Mouse (Mus musculus): ENCODE data around the gene Ubtd1. TPM values are rescaled to one million over a fixed set of nuclear protein-coding genes. Genes with fewer than 3 reads are reported as not detected.

Gene Ubtd1
- 10 to 100 TPM; 15.8 to 18.9 TPM for total RNA-seq (2021)
- long read RNA-seq, transcript Ubtd1-201 (3 exons, 1,529 nt), result major isoform, 9 of 13 reads
- long read RNA-seq, partial matches to known transcripts, result 0 of 13 reads
- long read RNA-seq, other reads (novel, unspliced or antisense), result 4 of 13 reads

GRCm38 (mm10) chr19:41981595-41981927 lies at the start of gene Ubtd1:
Gene Ubtd1, plus strand, starts transcription at chr19:41981763.
- no peak for DNase-seq (ENCODE audit: low spot score in 2 of 2)

DNA sequence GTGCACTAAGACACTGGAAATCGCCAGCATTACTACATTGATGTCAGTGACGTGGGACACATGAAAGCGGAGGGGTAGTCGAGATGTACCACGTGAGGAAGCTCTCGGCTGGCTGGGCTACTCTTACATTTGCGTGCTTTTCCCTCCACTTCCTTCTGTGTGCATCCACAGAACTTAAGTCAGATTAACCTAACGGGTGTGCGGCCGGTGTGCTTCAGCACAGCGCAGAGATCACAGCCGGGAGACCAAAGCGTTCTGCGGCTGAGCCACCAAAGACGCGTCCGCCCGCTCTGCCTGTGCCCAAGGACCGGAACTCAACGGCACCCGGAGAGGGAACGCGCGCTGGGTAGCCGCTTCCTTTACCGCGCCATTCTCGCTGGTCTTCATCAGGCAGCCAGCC lies 48.9 kb upstream of the Ubtd1 start:
- no peak for DNase-seq (ENCODE audit: low spot score in 2 of 2)

DNA sequence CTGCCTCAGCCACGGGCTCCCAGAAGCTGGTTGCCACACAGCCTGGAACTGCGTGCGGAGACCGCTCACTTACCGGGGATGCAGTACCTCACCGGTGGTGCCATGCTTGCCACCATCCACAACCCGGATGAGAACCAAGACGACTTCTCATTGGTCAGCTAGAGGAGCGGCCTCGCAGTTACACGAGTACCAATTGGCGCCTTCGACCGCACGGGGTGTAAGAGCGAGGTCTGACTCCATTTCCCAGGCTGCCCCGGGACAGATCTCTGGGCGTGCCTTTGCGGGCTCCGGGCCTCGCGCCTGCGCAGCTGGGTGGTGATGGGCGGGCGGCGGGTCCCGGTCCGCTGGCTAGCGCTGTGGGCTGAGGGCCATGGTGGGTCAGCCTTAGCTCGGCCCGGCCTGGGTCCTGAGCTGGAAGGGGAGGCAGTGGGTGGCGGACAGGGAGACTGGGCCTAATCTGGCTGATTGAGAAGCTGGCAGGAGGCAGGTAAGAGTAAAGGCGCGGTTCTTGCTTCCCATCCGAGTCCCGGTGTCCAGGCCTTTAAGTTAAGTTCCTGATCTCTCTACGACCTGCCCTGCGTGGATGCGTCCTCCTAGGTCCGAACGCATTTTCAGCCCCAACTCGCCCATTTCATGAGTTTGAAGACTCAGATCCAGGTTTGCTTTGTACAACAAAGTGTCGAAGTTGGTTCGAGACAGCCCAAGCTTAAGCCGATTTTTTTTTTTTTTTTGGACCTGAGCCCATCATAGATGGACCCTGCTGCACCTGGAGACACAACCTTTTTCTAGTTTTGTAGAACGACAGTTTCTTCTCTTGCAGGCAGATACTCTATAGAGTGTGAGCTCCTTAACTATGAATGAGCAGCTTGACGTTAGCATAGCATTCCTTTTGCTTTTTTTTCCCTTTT lies 48.1 kb upstream of the Ubtd1 start, which contains the start of the genes Exosc1 and Zdhhc16:
TSS of gene Exosc1 (minus strand) at position 245 of the 908 bp plus-strand sequence.
TSS of gene Zdhhc16 (plus strand) at position 302 of the 908 bp plus-strand sequence.
- DNase-seq (ENCODE audit: low spot score in 2 of 2), result peak; percentile 98 to 99

- no peak for DNase-seq (ENCODE audit: low spot score in 2 of 2)
Measured at GRCm38 (mm10) chr19:41934124-41934523, 47.4 kb upstream of the Ubtd1 start.

DNA sequence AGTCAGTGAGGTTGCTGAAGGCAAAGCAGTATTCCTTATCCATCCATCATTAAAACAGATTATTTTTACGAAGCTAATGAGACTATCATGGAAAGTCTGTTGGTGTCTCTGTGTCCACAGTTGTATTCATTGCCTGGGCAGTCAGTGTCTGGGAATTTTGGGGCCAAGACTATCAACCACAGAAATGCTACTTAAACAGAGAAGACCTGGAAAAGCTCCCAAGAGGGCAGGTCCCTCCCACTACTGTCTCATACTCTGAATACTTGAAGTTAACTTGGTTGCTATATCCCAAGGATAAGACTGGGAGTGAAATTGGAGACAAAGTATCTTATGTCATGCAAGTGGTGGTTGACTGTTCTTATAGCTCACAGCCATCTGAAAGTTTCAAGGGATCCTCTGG lies 45.6 kb upstream of the Ubtd1 start:
- DNase-seq (ENCODE audit: low spot score in 2 of 2), result no peak

- no peak for DNase-seq (ENCODE audit: low spot score in 2 of 2)
Measured at GRCm38 (mm10) chr19:41938539-41938938, 43.0 kb upstream of the Ubtd1 start.

DNA sequence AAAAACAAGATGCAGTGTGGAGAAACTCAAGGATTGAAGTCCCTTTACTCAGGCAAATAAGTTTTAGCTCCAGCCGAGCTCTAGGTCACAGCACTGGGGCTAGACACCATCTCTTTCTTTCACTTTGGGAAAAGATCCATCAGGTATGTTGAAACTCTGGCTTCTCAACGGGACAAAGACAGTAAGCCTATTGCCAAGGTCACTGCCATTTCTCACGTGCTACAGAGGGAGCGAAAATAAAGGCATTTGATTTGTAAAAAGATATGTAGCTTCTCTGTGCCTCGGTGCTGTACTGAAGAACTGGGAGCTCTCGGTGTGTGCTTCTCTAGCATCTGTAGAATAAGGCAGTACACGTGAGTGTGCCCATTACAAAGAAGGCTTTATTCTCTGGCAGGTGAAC lies 37.7 kb upstream of the Ubtd1 start:
- DNase-seq (ENCODE audit: low spot score in 2 of 2), result no peak

DNA sequence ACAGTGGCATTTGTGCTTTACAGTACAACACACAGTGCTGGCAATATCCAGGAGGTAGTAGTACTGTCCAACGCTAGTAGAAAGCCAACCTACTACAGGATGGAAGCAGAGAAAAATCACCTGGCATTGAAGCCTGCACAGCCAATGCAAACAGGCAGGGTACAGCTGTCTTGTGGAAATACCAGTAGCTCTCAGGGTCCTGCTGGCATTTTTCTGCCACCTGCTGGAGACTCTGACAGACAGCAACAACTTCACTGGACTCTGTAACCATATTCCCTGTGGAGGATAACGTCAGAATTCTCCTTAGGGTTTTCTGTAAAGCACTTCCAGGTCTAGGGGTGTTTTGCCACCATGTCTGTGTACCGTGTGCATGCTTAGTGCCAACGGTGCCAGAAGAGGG lies 29.3 kb upstream of the Ubtd1 start:
- no peak for DNase-seq (ENCODE audit: low spot score in 2 of 2)

- peak; percentile 24 to 27 for DNase-seq (ENCODE audit: low spot score in 2 of 2)
Measured at GRCm38 (mm10) chr19:41953574-41953973, 28.0 kb upstream of the Ubtd1 start.

- no peak for DNase-seq (ENCODE audit: low spot score in 2 of 2)
Measured at GRCm38 (mm10) chr19:41969618-41970017, 11.9 kb upstream of the Ubtd1 start.

DNA sequence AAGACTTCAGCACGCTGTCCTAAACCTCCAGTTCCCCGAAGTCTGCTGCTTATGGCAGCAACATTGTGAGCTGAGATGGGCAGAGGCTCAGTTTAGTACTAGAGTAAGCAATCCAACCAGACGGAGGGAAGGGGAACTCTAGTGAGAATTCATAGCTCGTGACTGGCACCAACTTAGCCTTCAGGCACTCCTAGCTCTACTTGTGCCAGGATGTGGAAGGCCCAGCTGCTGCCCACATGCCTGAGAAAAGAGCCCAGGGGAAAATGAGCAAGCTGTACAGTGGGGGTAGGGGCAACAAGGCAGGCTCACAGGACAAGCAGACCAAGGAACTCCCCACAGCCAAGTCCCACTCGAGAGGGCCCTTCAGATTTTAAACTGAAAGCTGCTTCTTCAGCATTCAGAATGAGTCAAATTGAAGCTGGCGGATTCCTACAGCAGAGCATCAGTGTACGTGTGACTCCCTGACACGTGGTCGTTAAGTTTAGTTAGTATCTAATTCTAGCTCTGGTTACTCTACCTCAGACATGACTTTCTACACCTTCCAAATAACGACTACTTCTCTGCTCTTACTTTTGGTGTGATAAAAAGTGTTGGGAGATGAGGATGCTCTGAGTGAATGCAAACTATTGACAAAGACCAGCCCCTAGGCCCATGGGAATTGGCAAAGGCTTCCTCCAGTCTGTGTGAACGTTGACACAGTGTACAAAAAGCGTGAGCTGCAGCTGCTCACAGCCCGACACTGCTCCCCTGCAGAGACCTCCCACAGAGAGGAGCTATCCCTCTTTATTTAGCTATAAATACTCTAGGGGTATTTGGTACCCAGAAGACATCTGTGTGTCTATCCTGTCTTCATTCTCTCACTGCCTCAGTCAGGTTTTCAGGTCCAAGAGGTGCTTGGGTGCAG lies 7.4 kb upstream of the Ubtd1 start:
- peak; percentile 22 to 32 for DNase-seq (ENCODE audit: low spot score in 2 of 2)

- no peak for DNase-seq (ENCODE audit: low spot score in 2 of 2)
Measured at GRCm38 (mm10) chr19:41980422-41980818, 1.1 kb upstream of the Ubtd1 start.

- DNase-seq (ENCODE audit: low spot score in 2 of 2), result peak; percentile 98 to 99
Measured at GRCm38 (mm10) chr19:41980819-41981594, 556 bp upstream of the Ubtd1 start, which contains the start of gene Mms19. Gene Mms19, minus strand, starts transcription at chr19:41981157.

DNA sequence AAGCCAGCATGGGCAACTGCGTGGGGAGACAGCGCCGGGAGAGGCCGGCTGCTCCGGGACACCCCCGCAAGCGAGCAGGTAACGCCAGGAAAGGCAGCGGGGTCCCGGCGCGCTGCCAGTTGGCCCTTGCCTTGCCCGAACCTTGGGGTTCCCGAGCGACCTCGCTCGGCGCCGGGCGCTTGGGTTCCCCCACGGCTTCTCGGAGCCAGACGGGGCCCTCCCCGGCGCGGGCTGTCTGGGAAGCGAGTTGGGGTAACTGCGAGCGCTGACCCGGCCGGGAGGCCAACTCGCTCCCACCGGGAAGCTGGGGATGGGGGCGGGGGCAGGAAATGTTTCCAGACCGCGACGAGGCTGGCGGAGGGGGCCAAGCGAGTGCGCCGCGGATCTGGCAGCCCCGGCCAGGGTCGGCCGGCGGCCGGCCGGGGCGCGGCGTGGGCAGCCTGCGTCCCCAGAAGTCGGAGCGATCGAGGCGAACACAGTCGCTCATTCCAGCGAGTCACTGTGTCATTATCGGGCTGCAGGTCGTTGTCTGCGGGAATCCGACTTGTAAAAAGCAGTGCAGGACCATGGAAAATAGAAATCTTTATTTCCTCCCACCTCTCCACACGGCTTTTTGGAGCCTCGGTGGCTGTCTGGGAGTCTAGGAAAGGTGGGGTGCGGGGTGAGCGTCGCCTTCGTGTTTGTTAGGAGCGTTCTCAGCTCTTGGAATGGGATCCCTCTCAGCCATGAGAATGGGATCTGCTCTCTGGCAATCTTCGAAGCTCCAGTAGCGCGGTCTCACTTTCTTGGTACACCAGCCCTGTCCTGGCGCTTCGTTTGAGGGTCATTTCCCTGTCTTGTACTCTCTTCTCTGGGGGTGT lies 598 bp downstream of the Ubtd1 start:
- DNase-seq (ENCODE audit: low spot score in 2 of 2), result peak in 1 of 2 experiments; percentile 70

- no peak for DNase-seq (ENCODE audit: low spot score in 2 of 2)
Measured at GRCm38 (mm10) chr19:41982791-41983150, 1.2 kb downstream of the Ubtd1 start.

DNA sequence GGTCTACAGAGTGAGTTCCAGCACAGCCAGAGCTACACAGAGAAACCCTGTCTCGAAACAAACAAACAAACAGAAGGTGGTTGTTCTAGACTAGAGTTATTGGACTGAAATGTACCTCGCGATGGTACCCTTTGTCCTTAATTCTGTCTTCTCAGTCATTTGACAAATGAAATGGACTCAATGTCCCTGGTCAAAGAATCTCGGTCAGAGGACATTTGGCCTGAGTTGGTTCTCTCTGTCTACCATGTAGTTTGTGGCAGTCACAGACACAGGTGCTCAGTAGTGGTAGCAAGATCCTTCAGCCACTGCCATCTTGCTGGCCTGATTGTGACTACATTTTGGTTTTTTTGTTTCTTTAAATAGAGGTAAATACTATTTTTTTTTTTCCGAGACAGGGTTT lies 4.4 kb downstream of the Ubtd1 start:
- DNase-seq (ENCODE audit: low spot score in 2 of 2), result no peak

DNA sequence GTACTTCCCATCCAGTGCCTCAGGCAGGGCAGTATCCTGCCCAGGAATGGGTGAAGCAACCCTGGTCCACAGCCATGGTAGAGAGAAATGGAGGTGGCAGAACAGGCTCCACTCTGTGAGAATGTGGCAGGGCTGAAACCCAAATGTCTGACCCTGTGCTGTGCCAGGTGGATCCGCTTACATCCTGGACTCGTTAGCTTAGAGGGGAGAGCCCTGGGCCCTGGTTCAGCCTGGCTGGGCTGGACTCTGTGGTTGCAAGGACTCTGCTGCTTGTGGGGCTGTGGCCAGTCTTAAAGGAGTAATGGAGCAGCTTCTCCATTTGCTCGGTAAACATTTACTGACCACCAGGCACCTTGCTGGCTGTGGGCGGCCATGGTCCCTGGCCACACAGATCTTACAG lies 5.6 kb downstream of the Ubtd1 start:
- DNase-seq (ENCODE audit: low spot score in 2 of 2), result no peak

GRCm38 (mm10) chr19:41989810-41990209 lies 8.2 kb downstream of the Ubtd1 start:
- no peak for DNase-seq (ENCODE audit: low spot score in 2 of 2)

DNA sequence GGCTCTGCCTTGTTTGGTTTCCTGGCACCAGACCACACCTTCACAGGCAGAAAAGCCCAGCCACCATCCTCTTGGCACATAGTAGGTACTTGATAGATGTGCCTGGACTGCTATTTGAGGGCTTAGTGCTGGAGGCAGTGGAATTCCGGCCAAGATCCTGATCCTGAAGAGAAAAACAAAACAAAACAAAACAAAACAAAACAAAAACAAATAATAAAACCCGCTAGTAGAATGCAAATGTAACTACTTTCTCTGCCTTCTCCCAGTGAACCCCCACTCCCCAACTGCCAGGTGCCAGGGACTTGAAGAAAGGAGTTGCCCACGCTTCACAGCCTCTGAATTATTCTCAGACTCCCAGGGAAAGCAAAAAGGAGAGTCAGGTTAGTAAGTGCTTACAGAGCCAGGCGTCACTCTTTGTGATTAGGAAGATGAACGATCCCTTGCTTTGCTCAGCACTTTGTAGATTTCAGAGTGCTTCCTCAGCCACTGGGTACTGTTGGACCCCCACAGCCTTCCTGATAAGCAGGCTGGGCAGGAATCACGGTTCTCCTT lies 10.4 kb downstream of the Ubtd1 start:
- no peak for DNase-seq (ENCODE audit: low spot score in 2 of 2)

- DNase-seq (ENCODE audit: low spot score in 2 of 2), result no peak
Measured at GRCm38 (mm10) chr19:41992971-41993370, 11.4 kb downstream of the Ubtd1 start.
